Mouse (Mus musculus): ENCODE measurements around the gene Kndc1.

Gene Kndc1

DNA sequence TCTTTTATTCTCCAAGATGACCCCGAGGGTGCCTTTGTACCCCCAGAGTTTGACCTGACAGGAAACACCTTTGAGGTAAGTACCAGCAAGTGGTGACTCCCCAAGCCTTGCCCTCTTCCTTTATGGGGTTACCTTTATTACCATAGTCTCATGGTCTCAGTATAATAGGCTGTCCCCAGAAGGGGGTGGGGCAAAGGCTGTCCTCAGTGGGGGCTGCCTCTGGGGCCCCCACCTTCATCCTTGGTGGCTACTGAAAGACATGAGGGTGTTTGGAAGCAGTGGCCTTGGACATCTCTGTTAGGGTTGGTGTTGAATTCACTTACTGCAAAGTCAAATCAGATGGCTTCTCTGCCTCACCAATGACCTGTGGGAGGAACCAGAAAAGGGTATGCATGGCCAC is 7.5 kb downstream of the Kndc1 start:
- no peak for ATAC-seq (ENCODE audit: insufficient number of reproducible peaks, low FRiP score, low TSS enrichment)

DNA sequence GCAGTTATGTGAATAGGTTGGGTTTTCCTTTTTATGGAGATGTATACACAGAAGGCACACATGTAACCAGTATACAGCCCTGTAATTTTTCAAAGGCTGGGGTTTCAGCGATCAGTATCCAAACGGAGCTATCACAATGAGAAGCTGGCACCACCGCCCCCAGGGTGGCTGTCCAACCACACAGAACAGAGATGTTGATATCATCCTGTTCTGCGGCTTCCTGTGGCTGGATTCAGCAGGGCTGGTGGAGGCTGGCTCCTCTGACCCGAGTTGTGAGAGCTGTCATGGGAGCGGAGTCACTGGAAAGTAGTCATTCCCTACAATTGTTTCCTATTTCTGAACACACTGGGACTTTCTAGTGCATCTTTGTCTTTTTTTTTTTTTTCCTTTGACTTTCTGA is 10.8 kb downstream of the Kndc1 start:
- no peak for ATAC-seq (ENCODE audit: insufficient number of reproducible peaks, low FRiP score, low TSS enrichment)

DNA sequence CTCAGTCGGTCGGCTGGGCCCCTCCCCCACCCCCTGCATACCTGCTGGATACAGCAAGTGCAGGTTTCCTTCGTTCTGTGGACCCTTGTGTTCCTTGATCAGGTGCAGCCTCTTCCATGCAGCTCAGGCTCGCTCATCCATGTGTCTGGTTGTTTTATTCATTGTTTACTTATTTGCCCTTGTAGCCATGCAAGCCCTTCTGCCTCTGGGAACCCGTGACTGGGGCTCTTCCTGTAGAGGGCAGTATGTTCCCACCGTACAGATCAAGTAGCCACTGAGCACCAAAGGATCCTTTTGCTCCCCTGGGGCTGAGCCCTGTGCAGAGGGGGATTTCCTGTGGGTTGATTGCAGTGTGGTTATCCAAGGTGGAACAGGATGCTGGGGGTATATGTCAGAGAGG is 11.2 kb downstream of the Kndc1 start:
- no peak for ATAC-seq (ENCODE audit: insufficient number of reproducible peaks, low FRiP score, low TSS enrichment)

DNA sequence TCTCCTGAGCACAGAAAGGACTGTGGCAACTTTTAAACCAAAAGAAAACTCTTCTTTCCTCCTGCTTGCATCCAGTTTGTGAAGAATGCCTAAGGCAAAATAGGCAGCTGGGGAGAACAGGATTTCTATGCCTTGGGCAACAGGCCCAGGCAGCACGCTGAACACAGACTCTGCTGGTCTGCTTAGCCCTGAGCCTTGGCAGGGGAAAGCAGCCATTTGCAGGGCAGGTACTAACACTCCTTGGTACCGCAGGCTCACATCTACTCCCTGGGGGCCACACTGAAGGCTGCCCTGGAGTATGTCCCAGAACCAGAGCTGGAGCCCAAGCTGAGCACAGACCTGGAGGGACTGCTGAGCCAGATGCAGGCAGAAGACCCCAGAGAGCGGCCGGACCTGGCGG is 13.7 kb downstream of the Kndc1 start:
- ATAC-seq (ENCODE audit: insufficient number of reproducible peaks, low FRiP score, low TSS enrichment), result 0 out of 2 replicates have a peak, but pooled peaks have one; percentile 43

DNA sequence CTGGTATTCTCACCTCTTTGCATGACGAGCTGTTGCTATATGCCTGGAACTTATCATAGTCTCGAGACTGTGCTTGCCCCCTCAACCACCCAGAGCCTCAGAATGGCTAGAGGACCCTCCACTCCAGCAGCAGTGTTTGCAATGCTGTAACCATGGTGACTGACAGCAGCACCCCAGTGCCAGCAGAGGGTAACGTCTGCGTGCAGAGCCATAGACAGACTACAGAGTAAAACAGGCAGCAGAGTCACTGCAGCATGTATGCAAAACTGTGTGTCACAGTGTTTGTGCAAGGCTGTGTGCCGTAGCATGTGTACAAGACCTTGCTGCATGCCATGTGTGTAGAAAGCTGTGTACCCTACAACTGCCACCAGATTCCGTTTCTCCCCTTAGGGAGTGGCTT is 15.0 kb downstream of the Kndc1 start:
- no peak for ATAC-seq (ENCODE audit: insufficient number of reproducible peaks, low FRiP score, low TSS enrichment)

DNA sequence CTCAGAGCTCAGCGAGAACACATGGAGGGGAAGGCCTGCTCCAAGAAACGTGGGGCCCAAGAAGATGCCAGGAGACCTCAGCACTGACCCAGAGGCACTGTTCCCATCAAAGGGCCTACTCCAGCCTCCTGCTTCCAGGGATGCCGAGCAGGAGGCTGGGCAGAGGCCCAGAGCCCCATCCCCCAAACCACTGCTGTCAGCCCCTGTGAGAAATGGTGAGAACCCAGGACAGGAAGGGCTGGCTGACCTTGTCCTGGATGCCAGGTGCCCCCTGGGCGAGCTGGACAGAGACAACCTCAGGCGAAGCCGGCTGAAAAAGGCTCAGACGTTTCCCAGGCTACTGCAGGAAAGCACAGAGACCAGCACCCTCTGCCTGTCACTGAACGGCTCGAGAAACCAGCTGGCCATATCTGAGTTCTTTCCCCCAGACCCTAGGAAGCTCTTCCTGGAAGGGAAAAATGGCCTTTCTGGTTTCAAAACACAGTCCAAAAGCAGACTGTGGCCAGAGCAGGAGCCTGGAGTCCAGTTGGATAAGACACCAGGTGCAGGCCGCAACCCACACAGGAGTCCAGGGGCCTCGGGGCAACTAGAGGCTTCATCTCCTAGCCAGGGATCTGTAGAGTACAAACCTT is 15.8 kb downstream of the Kndc1 start:
- peak; percentile 31; the same call in 1 of the 2 replicates for ATAC-seq (ENCODE audit: insufficient number of reproducible peaks, low FRiP score, low TSS enrichment)

DNA sequence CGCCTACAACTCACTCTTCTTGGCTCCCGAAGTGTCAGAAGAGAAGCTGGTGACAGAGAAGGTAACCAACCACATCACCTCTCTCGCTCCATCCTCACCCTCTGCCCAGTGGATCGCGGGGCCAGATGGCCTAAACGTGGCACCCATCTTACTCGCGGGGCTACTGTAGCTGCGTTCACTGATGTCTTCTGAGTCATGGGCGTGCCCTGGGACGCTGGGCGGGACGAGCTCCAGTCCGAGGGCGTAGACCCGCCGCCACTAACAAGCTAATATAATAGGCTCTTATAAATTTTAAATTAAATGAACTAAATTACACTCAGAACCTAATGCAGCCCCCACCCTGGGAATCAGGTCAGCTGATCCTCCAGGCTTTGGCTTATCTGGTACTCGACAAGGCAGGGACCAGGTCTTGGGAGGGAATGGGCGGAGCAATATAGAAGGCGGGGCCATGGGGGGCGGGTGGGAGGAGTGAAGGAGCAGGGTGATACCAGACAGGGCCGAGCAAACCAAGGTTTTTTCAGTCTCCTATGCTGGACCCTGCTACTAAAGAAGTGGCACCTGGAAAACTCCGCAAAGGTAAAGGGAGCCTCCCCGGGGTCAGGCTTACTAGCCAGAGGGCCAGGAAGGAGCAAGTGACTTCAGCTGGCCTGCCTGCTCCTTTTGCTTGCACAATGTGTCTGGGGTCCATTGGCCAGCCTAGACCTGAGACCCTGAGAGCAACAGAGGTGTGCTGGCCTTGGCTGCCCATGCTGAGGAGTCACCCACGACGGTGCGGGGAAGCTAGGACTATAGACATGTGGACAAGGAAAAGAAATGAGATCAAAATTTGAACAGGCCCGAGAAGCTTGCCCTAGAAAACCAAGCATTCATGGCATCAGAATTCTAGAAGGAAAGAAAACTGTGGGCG is 19.9 kb downstream of the Kndc1 start:
- ATAC-seq (ENCODE audit: insufficient number of reproducible peaks, low FRiP score, low TSS enrichment), result no peak

DNA sequence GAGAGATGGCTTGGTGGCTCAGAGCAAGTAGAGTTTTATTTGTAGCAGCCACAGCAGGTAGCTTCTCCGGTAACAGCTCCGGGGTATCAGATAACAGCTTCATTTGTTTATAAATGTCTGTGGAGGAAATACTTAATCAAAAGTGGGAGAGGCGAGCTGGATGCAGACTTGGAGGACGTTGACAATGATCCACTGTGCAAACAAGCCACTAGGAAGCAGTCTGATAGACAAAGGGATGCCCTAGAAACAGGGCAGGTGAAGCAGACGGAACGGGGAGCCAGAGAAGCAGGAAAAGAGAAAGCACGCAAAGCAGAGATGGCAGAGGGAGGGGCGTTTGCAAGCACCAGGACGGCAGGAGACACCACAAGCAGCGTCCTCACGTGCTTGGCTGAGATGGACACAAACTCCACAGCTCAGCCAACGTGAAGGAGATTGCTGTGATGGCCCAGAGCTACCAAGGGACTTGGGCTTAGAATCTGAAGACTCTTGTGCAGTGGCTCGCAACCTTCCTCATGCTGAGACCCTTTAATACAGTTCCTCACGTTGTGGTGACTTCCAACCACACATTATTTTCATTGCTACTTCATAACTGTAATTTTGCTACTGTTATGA is 21.3 kb downstream of the Kndc1 start:
- ATAC-seq (ENCODE audit: insufficient number of reproducible peaks, low FRiP score, low TSS enrichment), result no peak

DNA sequence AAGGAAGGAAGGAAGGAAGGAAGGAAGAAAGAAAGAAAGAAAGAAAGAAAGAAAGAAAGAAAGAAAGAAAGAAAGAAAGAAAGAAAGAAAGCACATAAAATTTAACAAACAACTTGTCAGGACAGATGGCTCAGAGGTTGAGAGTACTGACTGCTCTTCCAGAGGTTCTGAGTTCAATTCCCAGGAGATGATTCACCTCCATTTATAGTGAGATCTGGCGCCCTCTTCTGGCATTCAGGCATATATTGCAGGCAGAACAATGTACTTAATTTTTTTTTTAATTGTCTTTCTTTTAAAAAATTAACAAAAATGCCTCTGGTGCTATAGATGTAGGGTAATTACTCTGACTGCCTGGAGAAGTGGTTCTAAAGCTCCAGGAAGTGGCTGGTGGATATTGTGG is 21.8 kb downstream of the Kndc1 start:
- ATAC-seq (ENCODE audit: insufficient number of reproducible peaks, low FRiP score, low TSS enrichment), result no peak

DNA sequence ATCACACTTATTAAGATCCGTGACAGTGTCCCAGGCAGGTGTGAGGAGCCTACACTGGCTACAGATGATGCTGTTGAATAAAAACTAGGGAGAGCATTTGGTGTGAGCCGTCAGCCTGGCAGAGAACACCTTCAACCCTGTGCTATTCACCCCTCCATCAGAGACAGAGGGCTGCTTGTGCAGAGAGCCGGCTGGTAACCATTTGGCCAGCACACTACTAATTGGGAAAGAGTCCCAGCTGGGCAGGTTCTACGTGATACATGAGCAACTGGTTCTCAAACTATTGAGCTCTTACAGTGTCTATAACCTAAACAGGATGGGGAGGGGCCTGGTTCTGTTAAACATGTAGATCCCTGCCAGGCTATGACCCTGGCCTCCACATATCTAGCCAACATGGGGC is 23.8 kb downstream of the Kndc1 start:
- no peak for ATAC-seq (ENCODE audit: insufficient number of reproducible peaks, low FRiP score, low TSS enrichment)

DNA sequence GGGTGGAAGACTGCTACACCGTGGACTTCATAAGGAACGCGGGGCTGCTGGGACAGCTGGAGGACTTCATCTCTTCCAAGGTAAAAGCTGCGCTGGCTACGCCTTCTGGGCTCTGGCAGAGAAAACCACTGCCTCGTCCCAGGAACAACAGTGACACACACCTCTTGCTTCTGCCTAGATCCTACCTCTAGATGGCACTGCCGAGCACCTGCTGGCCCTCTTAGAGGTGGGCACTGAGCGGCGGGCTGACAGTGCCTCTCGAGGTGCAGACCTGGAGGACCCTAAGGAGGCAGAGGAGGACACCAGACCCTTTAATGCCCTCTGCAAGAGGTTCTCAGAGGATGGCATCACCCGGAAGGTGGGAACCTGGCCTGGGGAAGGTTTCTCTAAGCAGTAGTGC is 36.2 kb downstream of the Kndc1 start:
- ATAC-seq (ENCODE audit: insufficient number of reproducible peaks, low FRiP score, low TSS enrichment), result no peak

DNA sequence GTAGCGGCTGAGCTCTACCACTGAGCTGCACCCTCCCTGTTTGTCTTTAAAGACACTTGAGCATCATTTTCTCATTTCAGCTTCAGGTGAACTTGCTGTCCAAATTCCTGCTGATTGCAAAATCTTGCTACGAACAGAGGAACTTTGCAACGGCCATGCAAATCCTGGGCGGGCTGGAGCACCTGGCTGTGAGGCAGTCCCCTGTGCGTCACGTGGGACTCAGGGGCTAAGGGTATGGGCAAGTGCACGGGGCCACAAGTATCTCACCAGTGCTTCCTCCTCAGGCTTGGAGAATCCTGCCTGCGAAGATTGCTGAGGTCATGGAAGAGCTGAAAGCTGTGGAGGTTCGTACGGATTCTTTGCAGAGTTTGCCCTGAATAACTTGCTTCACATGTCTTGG is 42.2 kb downstream of the Kndc1 start:
- no peak for ATAC-seq (ENCODE audit: insufficient number of reproducible peaks, low FRiP score, low TSS enrichment)

DNA sequence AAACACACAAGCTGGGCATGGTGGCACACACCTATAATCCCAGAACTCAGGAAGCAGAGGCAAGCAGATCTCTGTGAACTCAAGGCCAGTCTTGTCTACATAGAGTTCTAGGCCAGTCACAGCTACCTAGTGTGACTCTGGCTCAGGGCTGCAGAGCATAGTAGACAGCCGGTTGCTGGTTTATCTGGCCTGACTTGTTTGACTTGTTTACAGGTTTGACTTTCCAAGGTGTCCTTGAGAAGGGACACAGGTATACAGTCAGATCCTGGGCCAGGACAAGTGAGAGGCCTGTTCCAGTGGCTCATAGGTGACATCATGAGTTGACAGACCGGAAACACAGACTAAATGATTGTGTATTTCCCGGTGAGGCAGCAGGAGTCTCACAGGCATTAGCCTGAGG is 42.6 kb downstream of the Kndc1 start:
- no peak for ATAC-seq (ENCODE audit: insufficient number of reproducible peaks, low FRiP score, low TSS enrichment)

DNA sequence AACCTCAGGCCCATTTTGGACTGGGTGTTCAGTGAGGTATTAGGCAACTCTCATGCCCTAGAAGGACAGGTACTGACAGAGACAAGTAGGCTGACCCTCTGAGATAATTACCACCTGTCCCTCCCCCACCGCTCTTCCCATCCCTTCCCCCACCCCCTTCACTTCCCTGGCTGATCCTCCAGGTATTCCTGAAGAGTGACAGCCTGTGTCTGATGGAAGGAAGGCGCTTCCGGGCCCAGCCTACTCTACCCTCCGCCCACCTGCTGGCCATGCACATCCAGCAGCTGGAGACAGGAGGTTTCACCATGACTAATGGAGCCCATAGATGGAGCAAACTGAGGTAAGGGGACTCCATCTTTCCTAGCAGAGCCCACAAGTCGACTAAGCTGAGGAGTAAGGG is 43.3 kb downstream of the Kndc1 start:
- no peak for ATAC-seq (ENCODE audit: insufficient number of reproducible peaks, low FRiP score, low TSS enrichment)

DNA sequence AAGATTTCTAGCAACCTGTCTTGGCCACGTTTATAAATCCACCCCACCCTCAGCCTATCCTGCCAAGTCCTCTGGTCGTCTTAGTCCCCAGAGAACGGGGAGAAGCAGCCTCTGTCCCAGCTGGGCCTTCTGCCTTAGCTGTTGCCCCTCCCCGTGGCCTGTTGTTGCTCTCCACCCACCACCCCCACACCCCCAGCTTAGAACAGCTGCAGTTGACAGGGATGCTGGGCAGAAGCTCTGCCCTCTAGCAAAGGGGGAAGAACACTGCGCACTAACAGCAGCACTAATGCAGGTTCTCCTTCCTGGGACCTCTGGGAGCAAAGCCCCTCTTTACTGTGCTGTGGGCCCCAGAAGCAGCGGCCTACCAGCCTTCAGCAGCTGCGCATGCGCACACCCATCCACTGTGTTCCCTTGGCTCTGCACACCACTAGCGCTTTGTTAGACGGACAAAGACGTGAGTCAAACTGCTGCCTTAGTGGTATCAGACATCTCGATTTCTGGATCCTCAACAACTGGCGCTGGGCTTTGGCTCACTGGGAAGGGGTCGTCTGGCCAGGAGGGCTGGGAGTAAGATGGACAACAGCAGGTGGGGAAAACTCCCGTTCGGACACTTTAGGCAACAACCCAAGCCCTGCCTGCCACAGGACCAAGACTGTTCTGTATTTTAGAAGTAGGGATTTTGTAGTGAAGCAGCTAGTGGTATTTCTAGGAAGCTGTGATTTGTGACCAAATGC is 46.1 kb downstream of the Kndc1 start:
- ATAC-seq (ENCODE audit: insufficient number of reproducible peaks, low FRiP score, low TSS enrichment), result no peak

DNA sequence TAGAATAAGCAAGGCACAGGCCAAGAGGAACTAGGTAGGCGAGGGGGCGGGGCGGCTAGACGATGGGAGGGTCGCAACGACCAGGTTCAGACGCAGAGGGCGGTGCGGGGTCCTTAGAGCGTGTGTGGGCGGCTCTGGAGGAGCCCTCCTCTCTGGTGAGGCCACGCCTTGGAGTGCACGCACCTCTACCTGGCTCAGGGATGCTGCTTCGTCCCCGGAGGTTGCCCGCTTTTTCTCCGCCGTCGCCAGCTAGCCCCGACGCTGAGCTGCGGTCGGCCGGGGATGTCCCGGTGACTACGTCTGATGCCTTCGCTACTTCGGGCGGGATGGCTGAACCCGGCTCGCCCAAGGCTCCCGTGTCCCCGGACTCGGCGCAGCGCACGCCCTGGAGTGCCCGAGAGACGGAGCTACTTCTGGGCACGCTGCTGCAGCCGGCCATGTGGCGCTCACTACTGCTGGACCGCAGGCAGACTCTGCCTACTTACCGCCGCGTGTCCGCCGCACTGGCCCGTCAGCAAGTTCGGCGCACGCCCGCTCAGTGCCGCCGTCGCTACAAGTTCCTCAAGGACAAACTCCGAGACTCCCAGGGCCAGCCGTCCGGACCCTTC is 49.3 kb downstream of the Kndc1 start, which contains the start of gene Utf1:
Gene Utf1, plus strand, starts transcription at position 116 of the 608 bp plus-strand sequence.
- ATAC-seq (ENCODE audit: insufficient number of reproducible peaks, low FRiP score, low TSS enrichment), result no peak

DNA sequence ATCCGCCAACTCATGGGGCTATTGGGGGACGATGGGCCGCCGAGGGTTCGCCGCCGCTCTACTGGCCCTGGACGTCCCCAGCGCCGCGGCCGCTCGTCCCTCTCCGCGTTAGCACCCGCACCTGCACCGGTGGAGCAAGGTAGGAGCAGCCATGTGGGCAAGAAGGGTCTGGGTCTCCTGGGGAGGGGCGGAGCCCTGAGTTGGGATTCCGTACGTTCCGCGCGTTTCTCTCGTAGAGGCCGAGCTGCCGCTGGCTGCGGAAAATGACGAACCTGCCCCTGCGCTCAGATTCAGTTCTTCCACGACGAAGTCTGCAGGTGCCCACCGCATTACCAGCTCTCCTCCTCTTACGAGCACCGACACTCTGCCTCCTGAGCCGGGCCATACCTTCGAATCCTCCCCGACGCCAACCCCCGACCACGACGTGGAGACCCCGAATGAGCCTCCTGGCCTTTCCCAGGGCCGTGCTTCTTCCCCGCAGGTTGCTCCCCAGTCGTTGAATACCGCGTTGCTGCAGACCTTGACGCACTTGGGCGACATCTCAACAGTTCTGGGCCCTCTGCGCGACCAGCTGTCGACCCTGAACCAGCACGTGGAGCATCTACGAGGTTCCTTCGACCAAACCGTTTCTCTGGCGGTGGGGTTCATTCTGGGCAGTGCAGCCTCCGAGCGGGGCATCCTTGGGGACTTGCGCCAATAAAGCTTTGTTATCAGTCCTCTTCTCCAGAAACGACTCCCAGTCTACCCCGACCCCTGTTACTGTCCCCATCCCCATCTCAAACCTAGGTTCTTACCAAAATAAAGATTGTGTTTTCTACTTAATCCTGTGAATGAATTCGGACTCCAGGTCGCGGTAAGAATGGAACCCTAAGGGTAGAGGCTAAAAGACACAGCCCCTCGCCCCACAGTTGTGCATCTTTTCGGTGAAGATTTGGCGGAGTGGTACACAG is 50.1 kb downstream of the Kndc1 start:
- ATAC-seq (ENCODE audit: insufficient number of reproducible peaks, low FRiP score, low TSS enrichment), result no peak

DNA sequence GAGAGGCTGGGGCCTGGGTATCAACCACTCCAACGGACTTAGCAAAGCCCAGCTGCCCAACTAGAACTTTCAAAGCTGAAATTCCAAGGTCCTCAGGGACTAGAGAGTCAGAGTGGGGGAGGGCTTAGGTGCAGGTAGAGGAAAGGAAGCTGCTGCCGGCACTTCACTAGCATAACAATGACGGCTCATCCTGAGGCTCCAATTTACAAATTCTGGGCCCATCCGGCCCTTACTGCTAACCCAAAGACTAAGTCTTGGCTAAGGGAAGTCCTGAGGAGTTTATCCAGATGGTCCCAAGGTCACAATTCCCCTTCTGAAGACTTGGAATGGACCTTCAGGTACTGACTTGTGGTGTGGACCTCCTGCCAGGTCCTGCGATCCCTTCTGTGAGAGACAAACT is 51.0 kb downstream of the Kndc1 start:
- no peak for ATAC-seq (ENCODE audit: insufficient number of reproducible peaks, low FRiP score, low TSS enrichment)

DNA sequence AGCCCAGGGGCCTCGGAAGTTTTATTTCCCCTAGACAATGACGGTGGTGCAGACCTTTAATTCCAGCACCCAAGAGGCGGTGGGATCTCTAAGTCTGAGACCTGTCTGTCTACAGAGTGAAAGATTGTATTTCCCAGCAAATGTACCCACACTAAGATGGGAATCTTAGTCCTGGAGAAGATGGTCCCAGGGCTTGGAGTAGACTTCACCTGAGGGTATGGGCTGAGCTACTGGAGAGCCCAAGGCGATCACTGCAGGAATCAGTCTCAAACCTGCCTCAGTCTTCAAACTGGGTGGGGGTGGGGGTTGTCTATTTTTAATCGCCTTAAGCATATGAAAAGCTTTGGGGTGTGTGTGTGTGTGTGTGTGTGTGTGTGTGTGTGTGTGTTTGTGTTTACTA is 51.5 kb downstream of the Kndc1 start:
- ATAC-seq (ENCODE audit: insufficient number of reproducible peaks, low FRiP score, low TSS enrichment), result no peak
